In genomic region chrX:133064116-133064515, GRCm38 (mm10) we compare ENCODE assay signal across 7 mouse cellular contexts.
DNase-seq lines count a peak whose midpoint lies in the region; TF ChIP-seq lines count a peak whose summit lies in the region.
"Not testable (repeated sequence)": the region's sequence is repeated elsewhere in the genome, so short reads cannot be mapped to it uniquely, and the experiment has no call there.

No protein-coding gene starts in this region.

- not testable (repeated sequence) for H3K27ac ChIP-seq in ES-Bruce4 (ENCODE audit: insufficient read depth, low read length)

- H3K27me3 ChIP-seq in ES-Bruce4 (ENCODE audit: control insufficient read depth, insufficient read depth, low read length, poor library complexity, severe bottlenecking): not testable (repeated sequence)

- peak; percentile 30 for TF ChIP-seq CTCF in ES-Bruce4 (IDR thresholded peaks at IDR 0.05; ENCODE audit: low read depth, low read length)

- not testable (repeated sequence) for H3K9me3 ChIP-seq in ES-Bruce4 (replicated peaks; ENCODE audit: control insufficient read depth, insufficient read depth, low read length, poor library complexity, severe bottlenecking)

- TF ChIP-seq POLR2A in ES-Bruce4 (IDR thresholded peaks at IDR 0.05; ENCODE audit: insufficient read depth, low read length): not testable (repeated sequence)

- H3K36me3 ChIP-seq in ES-Bruce4 (ENCODE audit: control insufficient read depth, insufficient read depth, low read length, poor library complexity, severe bottlenecking): not testable (repeated sequence)

- not testable (repeated sequence) for H3K9ac ChIP-seq in ES-Bruce4 (ENCODE audit: low read depth, poor library complexity, severe bottlenecking)

- not testable (repeated sequence) for TF ChIP-seq EP300 in ES-Bruce4 (IDR thresholded peaks at IDR 0.05; ENCODE audit: insufficient read depth, low read depth, low read length)

- peak; percentile 3 for DNase-seq in adipocyte (ENCODE audit: low spot score)
- DNase-seq in cerebellum, postnatal 10 days: peak; percentile 7 to 8
- peak; percentile 17 for DNase-seq in kidney, adult 18-20 months
- DNase-seq in kidney, postnatal 4 days: peak; percentile 18 to 26
- peak; percentile 4 for DNase-seq in retina, embryonic 14.5 days (ENCODE audit: low spot score)
- DNase-seq in thymus, postnatal 25 days: peak; percentile 2

- H3K4me3 ChIP-seq in ES-Bruce4 (ENCODE audit: low read depth, low read length): not testable (repeated sequence)

- not testable (repeated sequence) for H3K4me1 ChIP-seq in ES-Bruce4 (ENCODE audit: control insufficient read depth, insufficient read depth, low read length)
